Mouse (Mus musculus): Measurements from ENCODE around the gene Lgmn. TPM values are rescaled to one million over a fixed set of nuclear protein-coding genes. Genes with fewer than 3 reads are reported as not detected.

Lgmn gene
- polyA plus RNA-seq, 2 experiments, result 36.3 to 59.7 TPM

- no peaks in the 10 kb centered on the region for H3K27me3 ChIP-seq (ENCODE audit: control insufficient read depth, insufficient read depth, low read length)
- no peak overlapping the region for H3K4me2 ChIP-seq (ENCODE audit: low read depth)
- DNase-seq (ENCODE audit: low read depth in 3 of 3, low spot score in 3 of 3), result peak; percentile 37 to 56 (median 45)
- H3K4me1 ChIP-seq (replicated peaks; ENCODE audit: control insufficient read depth in 2 of 2, insufficient read depth in 2 of 2, low read length in 1 of 2), result no peaks in the 10 kb centered on the region
- ATAC-seq (ENCODE audit: insufficient read depth), result peak; percentile 24; the same call in 1 of the 2 replicates
- no peak for TF ChIP-seq EP300 (IDR thresholded peaks at IDR 0.05; ENCODE audit: low read depth)
- TF ChIP-seq CTCF (IDR thresholded peaks at IDR 0.05; ENCODE audit: low read depth), result peak; percentile 95
- no peak overlapping the region for H3K4me3 ChIP-seq (ENCODE audit: insufficient read depth in 1 of 2, low read depth in 2 of 2, low read length in 2 of 2)
- no peak overlapping the region for H3K27ac ChIP-seq
- no peak overlapping the region for H3K9ac ChIP-seq (replicated peaks)
- WGBS (ENCODE audit: insufficient replicate concordance), result 58% methylated on average over 16 of the region's 16 CpGs
- no peaks in the 10 kb centered on the region; the same call in 1 of the 2 replicates for H3K36me3 ChIP-seq (replicated peaks; ENCODE audit: control insufficient read depth, insufficient read depth, low read depth)
- H3K9me3 ChIP-seq (ENCODE audit: control insufficient read depth, low read length), result no peaks in the 10 kb centered on the region
Observed at GRCm38 (mm10) chr12:102387219-102387917, 52.2 kb downstream of the Lgmn start.

GRCm38 (mm10) chr12:102384819-102385218 lies 54.8 kb downstream of the Lgmn start:
- ATAC-seq (ENCODE audit: insufficient read depth), result no peak

GRCm38 (mm10) chr12:102383288-102383687 lies 56.3 kb downstream of the Lgmn start:
- H3K27ac ChIP-seq, result no peak overlapping the region
- H3K27me3 ChIP-seq (ENCODE audit: control insufficient read depth, insufficient read depth, low read length), result no peaks in the 10 kb centered on the region
- ATAC-seq (ENCODE audit: insufficient read depth), result no peak
- no peaks in the 10 kb centered on the region for H3K9me3 ChIP-seq (ENCODE audit: control insufficient read depth, low read length)
- WGBS (ENCODE audit: insufficient replicate concordance), result 65% methylated on average over 9 of the region's 9 CpGs
- DNase-seq (ENCODE audit: low read depth in 3 of 3, low spot score in 3 of 3), result no peak
- no peak overlapping the region for H3K4me3 ChIP-seq (ENCODE audit: insufficient read depth in 1 of 2, low read depth in 2 of 2, low read length in 2 of 2)
- no peak overlapping the region for H3K9ac ChIP-seq (replicated peaks)
- TF ChIP-seq CTCF (IDR thresholded peaks at IDR 0.05; ENCODE audit: low read depth), result no peak
- TF ChIP-seq EP300 (IDR thresholded peaks at IDR 0.05; ENCODE audit: low read depth), result no peak
- H3K4me2 ChIP-seq (ENCODE audit: low read depth), result no peak overlapping the region
- H3K4me1 ChIP-seq (replicated peaks; ENCODE audit: control insufficient read depth in 2 of 2, insufficient read depth in 2 of 2, low read length in 1 of 2), result no peaks in the 10 kb centered on the region
- H3K36me3 ChIP-seq (replicated peaks; ENCODE audit: control insufficient read depth, insufficient read depth, low read depth), result no peaks in the 10 kb centered on the region; the same call in 1 of the 2 replicates

More at GRCm38 (mm10) chr12:102384819-102385218, 54.8 kb downstream of the Lgmn start:
- TF ChIP-seq EP300 (IDR thresholded peaks at IDR 0.05; ENCODE audit: low read depth), result no peak
- TF ChIP-seq CTCF (IDR thresholded peaks at IDR 0.05; ENCODE audit: low read depth), result peak; percentile 68
- H3K27ac ChIP-seq, result no peak overlapping the region
- no peaks in the 10 kb centered on the region; the same call in 1 of the 2 replicates for H3K36me3 ChIP-seq (replicated peaks; ENCODE audit: control insufficient read depth, insufficient read depth, low read depth)
- 26% methylated on average over 3 of the region's 3 CpGs for WGBS (ENCODE audit: insufficient replicate concordance)
- H3K27me3 ChIP-seq (ENCODE audit: control insufficient read depth, insufficient read depth, low read length), result no peaks in the 10 kb centered on the region
- no peak overlapping the region for H3K9ac ChIP-seq (replicated peaks)
- no peaks in the 10 kb centered on the region for H3K4me1 ChIP-seq (replicated peaks; ENCODE audit: control insufficient read depth in 2 of 2, insufficient read depth in 2 of 2, low read length in 1 of 2)
- H3K4me3 ChIP-seq (ENCODE audit: insufficient read depth in 1 of 2, low read depth in 2 of 2, low read length in 2 of 2), result no peak overlapping the region
- H3K4me2 ChIP-seq (ENCODE audit: low read depth), result no peak overlapping the region
- DNase-seq (ENCODE audit: low read depth in 3 of 3, low spot score in 3 of 3), result no peak
- H3K9me3 ChIP-seq (ENCODE audit: control insufficient read depth, low read length), result no peaks in the 10 kb centered on the region

- WGBS (ENCODE audit: insufficient replicate concordance), result 56% methylated on average over 8 of the region's 8 CpGs
- TF ChIP-seq EP300 (IDR thresholded peaks at IDR 0.05; ENCODE audit: low read depth) (no peak), CTCF (IDR thresholded peaks at IDR 0.05; ENCODE audit: low read depth) (no peak)
- H3K27me3 ChIP-seq (ENCODE audit: control insufficient read depth, insufficient read depth, low read length), result no peaks in the 10 kb centered on the region
- no peak overlapping the region for H3K27ac ChIP-seq
- no peaks in the 10 kb centered on the region for H3K9me3 ChIP-seq (ENCODE audit: control insufficient read depth, low read length)
- H3K4me1 ChIP-seq (replicated peaks; ENCODE audit: control insufficient read depth in 2 of 2, insufficient read depth in 2 of 2, low read length in 1 of 2), result no peaks in the 10 kb centered on the region
- no peak for ATAC-seq (ENCODE audit: insufficient read depth)
- H3K36me3 ChIP-seq (replicated peaks; ENCODE audit: control insufficient read depth, insufficient read depth, low read depth), result no peaks in the 10 kb centered on the region; the same call in 1 of the 2 replicates
- DNase-seq (ENCODE audit: low read depth in 3 of 3, low spot score in 3 of 3), result no peak
- H3K4me2 ChIP-seq (ENCODE audit: low read depth), result no peak overlapping the region
- H3K9ac ChIP-seq (replicated peaks), result no peak overlapping the region
- H3K4me3 ChIP-seq (ENCODE audit: insufficient read depth in 1 of 2, low read depth in 2 of 2, low read length in 2 of 2), result no peak overlapping the region
Observed at GRCm38 (mm10) chr12:102382180-102382579, 57.4 kb downstream of the Lgmn start.

- Histone ChIP-seq H3K36me3 (replicated peaks; ENCODE audit: control insufficient read depth, insufficient read depth, low read depth) (no peaks in the 10 kb centered on the region), H3K27ac (no peak overlapping the region), H3K4me2 (ENCODE audit: low read depth) (no peak overlapping the region), H3K4me1 (replicated peaks; ENCODE audit: control insufficient read depth in 2 of 2, insufficient read depth in 2 of 2, low read length in 1 of 2) (peaks cover 0 to 1% of the 10 kb centered on the region in 2 experiments; a peak in 1 of 4 replicates), H3K4me3 (ENCODE audit: insufficient read depth in 1 of 2, low read depth in 2 of 2, low read length in 2 of 2) (no peak overlapping the region), H3K9me3 (ENCODE audit: control insufficient read depth, low read length) (no peaks in the 10 kb centered on the region), H3K27me3 (ENCODE audit: control insufficient read depth, insufficient read depth, low read length) (no peaks in the 10 kb centered on the region), H3K9ac (replicated peaks) (no peak overlapping the region)
- no peak for DNase-seq (ENCODE audit: low read depth in 3 of 3, low spot score in 3 of 3)
- TF ChIP-seq EP300 (IDR thresholded peaks at IDR 0.05; ENCODE audit: low read depth) (no peak), CTCF (IDR thresholded peaks at IDR 0.05; ENCODE audit: low read depth) (no peak)
- WGBS (ENCODE audit: insufficient replicate concordance), result 49% methylated on average over 3 of the region's 3 CpGs
- no peak for ATAC-seq (ENCODE audit: insufficient read depth)
Observed at GRCm38 (mm10) chr12:102372322-102372721, 67.3 kb downstream of the Lgmn start.

All from liver, embryonic 14.5 days (tissue).